Mouse (Mus musculus) liver, adult 2 months (tissue): ENCODE measurements around the gene Snip1. TPM values are rescaled to one million over a fixed set of nuclear protein-coding genes. Genes with fewer than 3 reads are reported as not detected.
A peak's percentile ranks its signal among the peaks of the same experiment; 100 is the strongest.

ENCODE experiments used
- DNase-seq: peaks from one replicate; pipeline ENCODE4 v3.0.0-alpha.2; 2011; ENCODE audit warnings: low read depth, low spot score; ENCODE audit errors: extremely low read depth
- H3K27ac ChIP-seq: fragments of 200-500 bp; replicated peaks from 2 replicates; pipeline ENCODE4 v1.5.1; 2012; ENCODE audit warnings: low read depth, mild to moderate bottlenecking, control low read depth, inconsistent platforms, low read length; ENCODE audit not compliant: insufficient read depth
- H3K27me3 ChIP-seq: fragments of 200-500 bp; 2 replicates; pipeline ENCODE4 v1.6.1; 2012; ENCODE audit warnings: mild to moderate bottlenecking, moderate library complexity, low read length, inconsistent platforms; ENCODE audit not compliant: control insufficient read depth, insufficient read depth
- H3K36me3 ChIP-seq: fragments of 200-500 bp; 2 replicates; pipeline ENCODE4 v1.6.1; 2012; ENCODE audit warnings: low read length, inconsistent platforms; ENCODE audit not compliant: control insufficient read depth, insufficient read depth
- H3K4me1 ChIP-seq: fragments of 200-500 bp; 2 replicates; pipeline ENCODE4 v1.6.1; 2011; ENCODE audit warnings: low read length; ENCODE audit not compliant: control insufficient read depth, insufficient read depth
- H3K4me3 ChIP-seq: fragments of 200-500 bp; 2 replicates; pipeline ENCODE4 v1.5.1; 2011; ENCODE audit warnings: low read depth, mild to moderate bottlenecking, control low read depth, low read length, moderate library complexity; ENCODE audit not compliant: insufficient read depth
- H3K79me2 ChIP-seq: fragments of 200-500 bp; 2 replicates; pipeline ENCODE4 v1.6.1; 2012; ENCODE audit warnings: inconsistent platforms, mild to moderate bottlenecking, low read length, moderate library complexity; ENCODE audit not compliant: control insufficient read depth, insufficient read depth
- H3K9ac ChIP-seq: fragments of 200-500 bp; 2 replicates; pipeline ENCODE4 v1.6.1; 2012; ENCODE audit warnings: low read depth, mild to moderate bottlenecking, control low read depth, inconsistent platforms, low read length
- CTCF ChIP-seq: fragments of 200-500 bp; IDR thresholded peaks from 2 replicates; pipeline ENCODE4 v1.5.1; 2011; ENCODE audit warnings: low read depth, low read length, control low read depth
- POLR2A ChIP-seq: fragments of 200-500 bp; IDR thresholded peaks from 2 replicates; pipeline ENCODE4 v1.6.1; 2011; ENCODE audit warnings: low read length, control low read depth; ENCODE audit not compliant: insufficient read depth; ENCODE audit errors: extremely low read depth
- WGBS: fragments of 180-500 bp; shearing (Covaris S2); methylation state at CpG from one replicate; pipeline ENCODE4 v1.1.7; 2018; 5-methylcytosine and 5-hydroxymethylcytosine counted together
- polyA plus RNA-seq: library from polyadenylated mRNA; depleted of rRNA; stranded (reverse); fragments of >200 nt; gene quantifications from 2 replicates; pipeline ENCODE4 v1.2.3, GENCODE M21; 2012
- total RNA-seq: library from RNA; depleted of rRNA; stranded (reverse); fragments of >200 nt; gene quantifications from 2 replicates; pipeline ENCODE4 v1.2.3, GENCODE M21; 2014

Gene Snip1
- total and polyA plus RNA-seq, 2 experiments: 6.9 to 7.5 TPM

DNA sequence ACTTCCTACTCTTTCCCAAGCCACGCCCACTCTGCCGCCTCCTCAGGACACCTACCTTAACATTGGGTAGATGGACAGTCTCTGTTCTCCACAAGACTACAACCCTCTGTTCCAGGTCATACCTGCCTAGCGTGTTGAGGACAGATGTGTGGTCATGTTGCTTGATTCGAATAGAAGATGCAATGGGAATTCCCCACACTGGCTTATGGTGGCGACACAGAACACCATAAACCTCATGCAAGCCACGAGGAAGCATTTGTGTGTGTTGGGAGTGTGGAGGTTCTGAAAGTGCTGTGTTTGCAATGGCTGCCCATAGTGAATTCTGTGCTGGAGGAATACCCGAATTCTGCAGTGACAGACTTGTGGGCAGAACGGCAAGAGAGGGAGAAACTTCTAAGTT lies 2.6 kb upstream of the Snip1 start:
- Histone ChIP-seq H3K4me3 (no peak overlapping the region), H3K9ac (no peak overlapping the region), H3K27ac (no peak overlapping the region), H3K27me3 (no peaks in the 10 kb centered on the region), H3K79me2 (peaks cover 10% of the 10 kb centered on the region; the same call in 1 of the 2 replicates), H3K36me3 (no peaks in the 10 kb centered on the region; the same call in 1 of the 2 replicates), H3K4me1 (peaks cover 6% of the 10 kb centered on the region)
- no peak for DNase-seq
- WGBS: 78% methylated on average over 8 of the region's 8 CpGs
- no peak for TF ChIP-seq POLR2A
- no peak for TF ChIP-seq CTCF

DNA sequence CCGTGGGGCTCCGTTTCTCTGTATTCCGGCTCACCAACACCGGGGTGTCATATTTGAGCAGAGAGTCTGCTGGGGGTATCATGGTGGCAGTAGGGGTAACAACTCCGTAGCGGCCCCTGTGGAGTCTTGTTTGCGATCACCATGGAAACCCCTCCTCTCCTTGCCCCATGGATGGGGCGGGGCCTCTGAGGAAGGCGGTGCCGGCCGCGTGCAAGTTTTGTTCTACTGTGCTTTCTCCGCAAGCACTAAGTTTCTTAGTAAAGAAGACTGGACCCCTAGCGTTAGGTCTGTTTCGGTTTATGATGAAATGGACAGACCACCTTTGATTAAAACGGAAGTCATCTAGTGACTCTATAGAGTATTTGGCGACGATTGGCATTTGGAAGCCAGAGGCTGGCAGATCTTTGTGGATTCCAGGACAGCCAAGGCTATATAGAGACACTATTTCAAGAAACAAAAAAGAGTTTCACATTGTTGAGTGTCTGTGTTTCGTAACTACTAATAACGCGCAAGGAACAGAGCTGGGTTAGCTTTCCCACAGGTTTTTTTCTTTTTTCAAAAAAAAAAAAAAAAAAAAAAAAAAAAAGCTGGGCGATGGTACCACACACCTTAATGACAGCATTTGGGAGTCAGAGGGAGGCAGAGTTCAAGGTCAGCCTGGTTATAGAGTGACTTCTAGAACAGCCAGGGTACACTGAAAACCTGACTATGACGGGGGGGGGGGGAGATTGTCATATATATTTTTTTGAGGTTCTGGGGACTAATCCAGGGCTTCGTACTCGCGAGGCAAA lies 760 bp upstream of the Snip1 start, which contains the start of gene Dnali1:
TSS of gene Dnali1 (minus strand) at position 187 of the 791 bp plus-strand sequence.
- 3% methylated on average over 26 of the region's 26 CpGs for WGBS
- H3K36me3 ChIP-seq: peaks cover 13% of the 10 kb centered on the region
- H3K4me1 ChIP-seq: peaks cover 5% of the 10 kb centered on the region
- H3K27ac ChIP-seq: peak within 1 kb of the TSS; percentile 70
- peak; percentile 72 for DNase-seq
- H3K9ac ChIP-seq: peak within 1 kb of the TSS; percentile 77
- peak within 1 kb of the TSS; percentile 88 for H3K4me3 ChIP-seq
- peaks cover 10% of the 10 kb centered on the region; the same call in 1 of the 2 replicates for H3K79me2 ChIP-seq
- no peaks in the 10 kb centered on the region for H3K27me3 ChIP-seq
- TF ChIP-seq POLR2A: no peak
- no peak for TF ChIP-seq CTCF

DNA sequence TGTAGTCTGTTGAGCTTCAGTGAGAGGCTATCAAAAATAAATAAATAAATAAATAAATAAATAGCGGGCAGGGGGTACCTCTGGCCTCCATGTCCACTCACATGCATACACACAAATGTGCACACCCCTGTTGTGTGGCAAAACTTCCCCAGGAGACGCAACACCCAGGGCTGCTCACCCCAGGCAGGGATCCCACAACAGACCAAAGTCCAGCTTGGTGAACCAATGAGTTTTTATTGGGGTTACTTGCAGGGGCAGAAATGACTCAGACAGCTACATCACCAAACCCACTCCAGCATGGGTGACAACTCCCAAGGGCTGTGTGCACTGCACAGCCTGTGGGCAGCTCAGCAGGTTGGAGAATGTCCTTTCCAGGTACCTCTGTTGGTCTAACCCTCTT lies 11.2 kb downstream of the Snip1 start:
- Histone ChIP-seq H3K79me2 (no peaks in the 10 kb centered on the region), H3K4me3 (no peak overlapping the region), H3K27ac (no peak overlapping the region), H3K27me3 (no peaks in the 10 kb centered on the region), H3K4me1 (no peaks in the 10 kb centered on the region), H3K9ac (no peak overlapping the region), H3K36me3 (peaks cover 14% of the 10 kb centered on the region)
- no peak for DNase-seq
- no peak for TF ChIP-seq CTCF
- WGBS: 85% methylated on average over 2 of the region's 2 CpGs

DNA sequence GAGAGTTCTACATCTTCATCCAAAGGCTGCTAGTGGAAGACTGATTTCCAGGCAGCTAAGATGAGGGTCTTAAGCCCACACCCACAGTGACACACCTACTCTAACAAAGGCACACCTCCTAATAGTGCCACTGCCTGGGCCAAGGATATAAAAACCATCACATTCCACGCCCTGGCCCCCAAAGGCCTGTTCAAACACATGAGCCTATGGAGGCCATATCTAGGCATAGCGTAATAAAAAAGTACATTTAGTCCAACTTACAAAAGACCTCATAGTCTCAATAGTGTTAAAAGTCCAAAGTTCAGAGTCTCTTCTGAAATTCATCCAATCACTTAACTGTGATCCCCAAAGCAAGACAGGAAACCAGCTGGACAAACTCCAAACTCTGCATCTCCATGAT lies 12.2 kb downstream of the Snip1 start:
- no peak overlapping the region for H3K27ac ChIP-seq
- WGBS: 95% methylated on average over 2 of the region's 2 CpGs
- DNase-seq: no peak
- no peaks in the 10 kb centered on the region for H3K27me3 ChIP-seq
- TF ChIP-seq POLR2A (no peak), CTCF (no peak)
- H3K4me3 ChIP-seq: no peak overlapping the region
- H3K79me2 ChIP-seq: no peaks in the 10 kb centered on the region
- H3K9ac ChIP-seq: no peak overlapping the region
- no peaks in the 10 kb centered on the region for H3K4me1 ChIP-seq
- peaks cover 5% of the 10 kb centered on the region for H3K36me3 ChIP-seq

DNA sequence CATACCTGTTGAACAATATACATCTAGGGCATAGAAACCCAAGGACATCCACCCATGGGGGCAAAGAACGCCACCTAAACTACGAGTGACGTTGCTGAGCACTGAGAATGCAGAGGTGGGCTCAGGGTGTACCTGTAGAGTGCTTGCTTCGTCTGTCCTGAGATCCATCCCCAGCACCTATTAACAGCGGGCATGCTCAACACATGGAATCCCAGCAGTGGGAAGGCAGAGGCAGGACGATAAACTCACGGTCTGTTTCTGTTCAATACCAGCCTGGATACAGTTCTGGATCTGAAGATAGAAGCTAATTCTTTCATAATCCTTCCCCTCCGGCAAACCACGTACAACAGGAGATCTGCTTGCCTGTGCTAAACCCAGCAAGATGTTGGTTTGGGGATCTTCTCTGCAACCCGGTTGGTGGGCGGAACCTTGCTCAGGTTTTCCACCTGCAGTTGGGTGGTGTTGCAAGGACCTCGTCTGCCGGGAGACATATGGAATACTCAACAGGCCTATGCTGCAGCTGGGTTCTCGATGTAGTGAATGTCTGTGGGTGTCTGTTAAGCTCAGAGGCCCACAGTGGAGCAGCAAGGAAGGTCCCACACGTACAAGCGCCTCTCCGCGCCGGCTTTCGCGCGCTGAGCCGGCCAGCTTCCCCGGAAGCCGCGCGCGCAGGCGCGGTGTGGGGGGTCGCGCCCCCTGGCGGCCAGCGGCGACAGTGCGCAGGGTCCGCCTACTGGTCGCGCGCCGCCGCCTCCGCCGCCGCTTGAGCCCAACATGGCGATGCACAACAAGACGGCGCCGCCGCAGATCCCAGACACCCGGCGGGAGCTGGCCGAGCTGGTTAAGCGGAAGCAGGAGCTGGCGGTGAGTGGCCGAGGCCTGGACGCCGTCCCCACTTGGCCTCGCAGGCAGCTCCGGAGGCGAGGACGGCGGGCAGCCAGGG lies 18.2 kb downstream of the Snip1 start, which contains the start of gene Meaf6:
TSS of gene Meaf6 (plus strand) at position 732 of the 943 bp plus-strand sequence.
- Histone ChIP-seq H3K4me1 (peaks cover 6% of the 10 kb centered on the region), H3K27ac (peak within 1 kb of the TSS; percentile 96), H3K4me3 (peak within 1 kb of the TSS; percentile 100), H3K27me3 (no peaks in the 10 kb centered on the region), H3K9ac (peak within 1 kb of the TSS; percentile 99), H3K36me3 (no peaks in the 10 kb centered on the region), H3K79me2 (peaks cover 8% of the 10 kb centered on the region; the same call in 1 of the 2 replicates)
- TF ChIP-seq POLR2A: peak; percentile 11; the same call in 1 of the 2 replicates
- peak; percentile 85 for TF ChIP-seq CTCF
- WGBS: 2% methylated on average over 63 of the region's 63 CpGs
- DNase-seq: peak; percentile 48
